Mouse (Mus musculus): ENCODE measurements at regions not wholly inside any gene's neighbourhood (a gene's known extent, or its start where the extent isn't known, plus 50 kb on each side); places are given as distances from the start of the nearest gene placed in this dataset.
A peak's percentile ranks its signal among the peaks of the same experiment; 100 is the strongest.

- 0 out of 2 replicates have a peak, but pooled peaks cover 3% of the 10 kb centered on the region for H3K27me3 ChIP-seq (ENCODE audit: control insufficient read depth, insufficient read depth, low read length)
- DNase-seq (ENCODE audit: low spot score) (no peak), ATAC-seq (ENCODE audit: insufficient read depth, low read depth) (no peak)
- H3K4me3 ChIP-seq (ENCODE audit: low read depth, low read length) = no peak overlapping the region
- no peak overlapping the region for H3K4me2 ChIP-seq (ENCODE audit: low read depth, low read length)
- no peak overlapping the region for H3K27ac ChIP-seq (ENCODE audit: low read depth)
- 62% methylated on average over 12 of the region's 12 CpGs for WGBS
- no peaks in the 10 kb centered on the region for H3K9me3 ChIP-seq (replicated peaks; ENCODE audit: control insufficient read depth, low read length)
- no peaks in the 10 kb centered on the region for H3K36me3 ChIP-seq (replicated peaks; ENCODE audit: control insufficient read depth, insufficient read depth, low read length)
- TF ChIP-seq CTCF (IDR thresholded peaks at IDR 0.05; ENCODE audit: low read depth) (no peak), EP300 (IDR thresholded peaks at IDR 0.05; ENCODE audit: low read depth) (no peak)
- no peak overlapping the region for H3K9ac ChIP-seq (replicated peaks; ENCODE audit: low read depth, low read length)
- no peaks in the 10 kb centered on the region for H3K4me1 ChIP-seq (ENCODE audit: control insufficient read depth, insufficient read depth)
Measured at GRCm38 (mm10) chr8:12051357-12051756, 211.1 kb downstream of the Tex29 start.

- Histone ChIP-seq H3K9ac (replicated peaks; ENCODE audit: low read depth, low read length) (no peak overlapping the region), H3K9me3 (replicated peaks; ENCODE audit: control insufficient read depth, low read length) (no peaks in the 10 kb centered on the region), H3K4me1 (ENCODE audit: control insufficient read depth, insufficient read depth) (no peaks in the 10 kb centered on the region), H3K27me3 (ENCODE audit: control insufficient read depth, insufficient read depth, low read length) (0 out of 2 replicates have a peak, but pooled peaks cover 3% of the 10 kb centered on the region), H3K27ac (ENCODE audit: low read depth) (no peak overlapping the region), H3K36me3 (replicated peaks; ENCODE audit: control insufficient read depth, insufficient read depth, low read length) (no peaks in the 10 kb centered on the region), H3K4me2 (ENCODE audit: low read depth, low read length) (no peak overlapping the region), H3K4me3 (ENCODE audit: low read depth, low read length) (no peak overlapping the region)
- WGBS = 87% methylated on average over 9 of the region's 9 CpGs
- no peak for TF ChIP-seq EP300 (IDR thresholded peaks at IDR 0.05; ENCODE audit: low read depth)
- no peak for TF ChIP-seq CTCF (IDR thresholded peaks at IDR 0.05; ENCODE audit: low read depth)
- 0 out of 2 replicates have a peak, but pooled peaks have one; percentile 8 for ATAC-seq (ENCODE audit: insufficient read depth, low read depth)
- no peak for DNase-seq (ENCODE audit: low spot score)
Measured at GRCm38 (mm10) chr8:12055931-12056330, 215.7 kb downstream of the Tex29 start.

GRCm38 (mm10) chr8:12061237-12061636 is 217.4 kb upstream of the A230072I06Rik start:
- Histone ChIP-seq H3K36me3 (replicated peaks; ENCODE audit: control insufficient read depth, insufficient read depth, low read length) (no peaks in the 10 kb centered on the region), H3K4me2 (ENCODE audit: low read depth, low read length) (no peak overlapping the region), H3K4me3 (ENCODE audit: low read depth, low read length) (no peak overlapping the region), H3K4me1 (ENCODE audit: control insufficient read depth, insufficient read depth) (0 out of 2 replicates have a peak, but pooled peaks cover 7% of the 10 kb centered on the region), H3K9ac (replicated peaks; ENCODE audit: low read depth, low read length) (no peak overlapping the region), H3K9me3 (replicated peaks; ENCODE audit: control insufficient read depth, low read length) (no peaks in the 10 kb centered on the region), H3K27ac (ENCODE audit: low read depth) (no peak overlapping the region), H3K27me3 (ENCODE audit: control insufficient read depth, insufficient read depth, low read length) (no peaks in the 10 kb centered on the region)
- WGBS = 80% methylated on average over 13 of the region's 13 CpGs
- TF ChIP-seq EP300 (IDR thresholded peaks at IDR 0.05; ENCODE audit: low read depth) (no peak), CTCF (IDR thresholded peaks at IDR 0.05; ENCODE audit: low read depth) (no peak)
- ATAC-seq (ENCODE audit: insufficient read depth, low read depth) = no peak
- no peak for DNase-seq (ENCODE audit: low spot score)

GRCm38 (mm10) chr8:12062710-12063109 is 215.9 kb upstream of the A230072I06Rik start:
- no peak overlapping the region for H3K27ac ChIP-seq (ENCODE audit: low read depth)
- H3K4me1 ChIP-seq (ENCODE audit: control insufficient read depth, insufficient read depth) = 0 out of 2 replicates have a peak, but pooled peaks cover 7% of the 10 kb centered on the region
- DNase-seq (ENCODE audit: low spot score) (peak; percentile 9), ATAC-seq (ENCODE audit: insufficient read depth, low read depth) (peak; percentile 39; the same call in 1 of the 2 replicates)
- H3K9me3 ChIP-seq (replicated peaks; ENCODE audit: control insufficient read depth, low read length) = no peaks in the 10 kb centered on the region
- H3K4me3 ChIP-seq (ENCODE audit: low read depth, low read length) = no peak overlapping the region
- TF ChIP-seq EP300 (IDR thresholded peaks at IDR 0.05; ENCODE audit: low read depth) (no peak), CTCF (IDR thresholded peaks at IDR 0.05; ENCODE audit: low read depth) (no peak)
- no peaks in the 10 kb centered on the region for H3K27me3 ChIP-seq (ENCODE audit: control insufficient read depth, insufficient read depth, low read length)
- 44% methylated on average over 8 of the region's 8 CpGs for WGBS
- no peaks in the 10 kb centered on the region for H3K36me3 ChIP-seq (replicated peaks; ENCODE audit: control insufficient read depth, insufficient read depth, low read length)
- H3K4me2 ChIP-seq (ENCODE audit: low read depth, low read length) = no peak overlapping the region
- no peak overlapping the region for H3K9ac ChIP-seq (replicated peaks; ENCODE audit: low read depth, low read length)

- Histone ChIP-seq H3K9ac (replicated peaks; ENCODE audit: low read depth, low read length) (no peak overlapping the region), H3K4me3 (ENCODE audit: low read depth, low read length) (no peak overlapping the region), H3K27me3 (ENCODE audit: control insufficient read depth, insufficient read depth, low read length) (no peaks in the 10 kb centered on the region), H3K9me3 (replicated peaks; ENCODE audit: control insufficient read depth, low read length) (no peaks in the 10 kb centered on the region), H3K36me3 (replicated peaks; ENCODE audit: control insufficient read depth, insufficient read depth, low read length) (no peaks in the 10 kb centered on the region), H3K4me2 (ENCODE audit: low read depth, low read length) (no peak overlapping the region), H3K4me1 (ENCODE audit: control insufficient read depth, insufficient read depth) (0 out of 2 replicates have a peak, but pooled peaks cover 7% of the 10 kb centered on the region), H3K27ac (ENCODE audit: low read depth) (no peak overlapping the region)
- no peak for DNase-seq (ENCODE audit: low spot score)
- WGBS = 89% methylated on average over 7 of the region's 7 CpGs
- no peak for TF ChIP-seq CTCF (IDR thresholded peaks at IDR 0.05; ENCODE audit: low read depth)
- no peak for TF ChIP-seq EP300 (IDR thresholded peaks at IDR 0.05; ENCODE audit: low read depth)
- no peak for ATAC-seq (ENCODE audit: insufficient read depth, low read depth)
Measured at GRCm38 (mm10) chr8:12064664-12065063, 214.0 kb upstream of the A230072I06Rik start.

- Histone ChIP-seq H3K9me3 (replicated peaks; ENCODE audit: control insufficient read depth, low read length) (no peaks in the 10 kb centered on the region), H3K27me3 (ENCODE audit: control insufficient read depth, insufficient read depth, low read length) (no peaks in the 10 kb centered on the region), H3K4me2 (ENCODE audit: low read depth, low read length) (no peak overlapping the region), H3K36me3 (replicated peaks; ENCODE audit: control insufficient read depth, insufficient read depth, low read length) (no peaks in the 10 kb centered on the region), H3K4me1 (ENCODE audit: control insufficient read depth, insufficient read depth) (peaks cover 11% of the 10 kb centered on the region), H3K4me3 (ENCODE audit: low read depth, low read length) (no peak overlapping the region), H3K27ac (ENCODE audit: low read depth) (no peak overlapping the region), H3K9ac (replicated peaks; ENCODE audit: low read depth, low read length) (no peak overlapping the region)
- 83% methylated on average over 10 of the region's 10 CpGs for WGBS
- DNase-seq (ENCODE audit: low spot score) (no peak), ATAC-seq (ENCODE audit: insufficient read depth, low read depth) (no peak)
- no peak for TF ChIP-seq EP300 (IDR thresholded peaks at IDR 0.05; ENCODE audit: low read depth)
- no peak for TF ChIP-seq CTCF (IDR thresholded peaks at IDR 0.05; ENCODE audit: low read depth)
Measured at GRCm38 (mm10) chr8:12066454-12066853, 212.2 kb upstream of the A230072I06Rik start.
